Mouse (Mus musculus) ovary, postnatal 14 days (tissue): ENCODE measurements at regions not wholly inside any gene's neighbourhood (a gene's known extent, or its start where the extent isn't known, plus 50 kb on each side); places are given as distances from the start of the nearest gene placed in this dataset.
A peak's percentile ranks its signal among the peaks of the same experiment; 100 is the strongest.

Experiments
- DNase-seq: peaks from one replicate; pipeline ENCODE4 v3.0.0; 2022; ENCODE audit warnings: low spot score

DNA sequence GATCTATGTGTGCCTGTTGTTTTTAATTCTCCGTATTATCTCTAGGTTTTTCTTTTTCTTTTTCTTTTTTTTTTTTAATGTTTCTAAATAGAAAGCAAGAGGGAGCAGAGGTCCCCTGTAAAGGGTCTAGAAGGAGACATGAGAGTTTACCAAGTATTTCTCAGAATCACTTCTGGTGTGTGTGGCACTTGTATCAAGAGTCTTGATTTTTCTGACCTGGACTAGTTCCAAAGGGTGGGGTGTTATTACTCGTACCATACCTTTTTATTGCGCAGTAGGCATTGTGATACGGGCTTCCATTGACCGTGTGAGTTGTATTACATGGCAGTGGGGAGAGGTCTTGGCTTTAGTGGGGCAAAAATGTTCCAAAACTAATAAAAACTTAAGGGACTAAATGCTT lies 63.2 kb upstream of the Bmp6 start:
- DNase-seq: no peak

- DNase-seq: no peak
Observed at GRCm38 (mm10) chr13:38287960-38288359, 56.9 kb upstream of the Bmp6 start.

- DNase-seq: no peak
Observed at GRCm38 (mm10) chr13:38288572-38289440, 56.1 kb upstream of the Bmp6 start.

DNA sequence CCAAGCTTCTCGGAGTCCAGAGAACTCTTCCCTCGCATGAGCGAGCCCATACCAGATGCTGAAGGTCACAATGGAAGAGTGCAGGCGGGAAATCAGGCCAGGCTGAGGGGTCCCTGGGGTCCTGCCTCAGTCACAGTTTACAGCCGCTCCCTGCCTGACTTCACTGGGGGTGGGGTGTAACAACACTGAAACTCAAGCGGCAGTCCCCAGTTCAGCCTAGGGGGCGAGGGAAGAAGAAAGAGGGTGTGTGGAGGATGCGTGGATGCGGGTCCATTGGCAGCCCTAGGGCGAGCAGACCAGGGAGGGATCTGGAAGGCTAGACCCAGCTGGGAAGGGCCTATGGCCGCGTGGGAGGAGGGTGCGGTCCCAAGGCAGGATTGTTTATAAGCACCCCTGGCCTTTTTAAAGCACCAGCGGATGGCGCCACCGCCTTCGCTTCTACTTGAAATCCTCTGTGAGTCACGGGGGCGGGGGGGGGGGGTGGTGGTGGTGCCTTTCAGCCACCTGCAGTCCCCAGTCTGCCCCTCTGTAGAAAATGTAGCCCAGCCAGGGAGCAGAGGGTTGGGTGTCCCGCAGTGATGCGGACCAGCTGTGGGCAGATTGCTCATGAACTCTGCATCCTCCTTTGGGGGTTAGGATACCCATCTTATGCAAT lies 54.5 kb upstream of the Bmp6 start:
- peak; percentile 21 for DNase-seq

- DNase-seq: no peak
Observed at GRCm38 (mm10) chr13:38291487-38291886, 53.4 kb upstream of the Bmp6 start.
